Mouse (Mus musculus): Measurements from ENCODE around the gene Sema5b. TPM values are rescaled to one million over a fixed set of nuclear protein-coding genes. Genes with fewer than 3 reads are reported as not detected.

Sema5b gene
- polyA plus RNA-seq, 1 experiment: not detected

DNA sequence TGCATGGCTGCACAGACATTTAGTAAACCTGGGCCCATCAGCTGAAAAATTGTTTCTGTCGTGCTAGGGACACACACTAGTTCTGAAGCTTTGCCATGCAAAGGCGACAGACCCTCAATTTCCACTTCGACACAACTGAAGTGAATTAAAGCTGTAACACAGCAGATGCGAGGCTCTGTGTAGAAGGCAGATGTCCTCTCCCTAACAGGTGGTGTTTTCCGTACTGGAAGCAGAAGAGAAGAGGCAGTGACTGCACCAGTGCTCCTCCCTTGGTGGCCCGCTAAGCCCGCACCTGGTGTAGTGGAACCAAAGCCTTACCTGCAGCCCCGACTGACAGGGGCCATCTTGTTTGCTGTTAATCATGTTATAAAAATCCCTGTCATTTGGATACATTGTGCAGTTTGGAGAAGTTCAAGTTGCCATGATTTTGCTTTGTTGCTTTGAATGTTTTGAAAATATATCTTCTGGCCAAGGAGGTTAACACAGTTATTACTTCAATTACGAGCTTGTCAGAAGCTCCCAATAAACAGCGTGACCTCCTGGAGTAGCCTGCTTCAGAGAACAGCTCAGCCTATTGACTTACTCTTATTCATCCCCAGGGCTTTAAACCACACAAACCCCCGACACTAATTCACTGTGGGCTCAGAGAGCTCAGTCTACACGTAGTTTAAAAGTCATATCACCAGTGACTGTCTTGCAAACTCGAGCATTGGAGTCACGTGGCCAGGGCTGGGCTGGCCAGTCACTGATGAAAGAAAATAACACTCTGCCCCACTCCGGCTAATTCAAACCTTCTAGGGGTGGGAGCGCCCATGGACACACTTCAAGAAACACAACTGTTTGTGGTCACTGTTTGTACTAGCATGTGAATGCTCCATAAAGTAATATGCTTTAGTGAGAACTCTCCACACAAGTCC, 163.1 kb downstream of the Sema5b start:
- H3K4me1 ChIP-seq (ENCODE audit: control insufficient read depth, insufficient read depth, low read length): peaks cover 7% of the 10 kb centered on the region
- H3K4me3 ChIP-seq (ENCODE audit: insufficient read depth, low read depth, low read length): no peak overlapping the region
- H3K27ac ChIP-seq (ENCODE audit: insufficient read depth, low read depth, low read length): no peak overlapping the region
- TF ChIP-seq CTCF (IDR thresholded peaks at IDR 0.05; ENCODE audit: insufficient read depth, low read depth, low read length): no peak
- no peak for TF ChIP-seq POLR2A (IDR thresholded peaks at IDR 0.05; ENCODE audit: insufficient read depth, low read depth, low read length)
- WGBS: 73% methylated on average over 16 of the region's 16 CpGs

DNA sequence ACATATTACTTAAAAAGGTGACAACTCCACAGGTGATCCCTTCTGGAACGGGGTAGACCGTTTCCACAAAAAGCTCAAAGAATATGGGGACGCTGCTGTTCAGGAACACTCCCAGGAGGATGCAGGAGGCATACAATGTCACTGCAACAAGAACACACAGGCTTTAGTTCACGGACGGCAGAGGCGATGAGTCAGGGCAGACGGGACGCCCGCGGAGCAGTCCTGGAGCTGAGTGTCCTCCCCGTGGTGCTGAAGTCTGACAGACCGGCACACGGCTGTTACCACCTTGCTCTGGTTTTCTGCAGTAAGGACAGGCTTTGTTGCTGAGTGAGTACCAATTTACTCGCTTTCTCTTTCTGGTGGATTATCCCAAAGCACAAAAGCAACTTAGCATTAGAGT, 163.9 kb downstream of the Sema5b start:
- 64% methylated on average over 14 of the region's 14 CpGs for WGBS
- no peak for TF ChIP-seq POLR2A (IDR thresholded peaks at IDR 0.05; ENCODE audit: insufficient read depth, low read depth, low read length)
- no peak for TF ChIP-seq CTCF (IDR thresholded peaks at IDR 0.05; ENCODE audit: insufficient read depth, low read depth, low read length)

DNA sequence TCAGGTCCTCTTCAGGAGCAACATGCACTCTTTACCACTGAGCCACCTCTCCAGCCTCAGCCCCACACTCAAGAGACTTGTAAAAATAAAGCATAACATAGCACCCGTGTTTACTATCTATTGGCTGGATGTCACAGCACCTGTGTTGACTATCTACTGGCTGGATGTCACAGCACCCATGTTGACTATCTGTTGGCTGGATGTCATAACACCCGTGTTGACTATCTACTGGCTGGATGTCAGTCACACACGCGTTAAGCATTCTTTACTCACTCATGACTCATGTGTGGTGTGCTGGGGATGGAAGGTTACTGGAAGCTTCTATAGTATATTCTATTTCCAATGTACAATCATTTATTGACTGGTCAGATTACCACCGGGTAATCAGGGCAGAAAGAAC, 166.1 kb downstream of the Sema5b start:
- WGBS: 90% methylated on average over 5 of the region's 5 CpGs
- Histone ChIP-seq H3K4me1 (ENCODE audit: control insufficient read depth, insufficient read depth, low read length) (peaks cover 2% of the 10 kb centered on the region), H3K27ac (ENCODE audit: insufficient read depth, low read depth, low read length) (no peak overlapping the region), H3K4me3 (ENCODE audit: insufficient read depth, low read depth, low read length) (no peak overlapping the region)
- TF ChIP-seq POLR2A (IDR thresholded peaks at IDR 0.05; ENCODE audit: insufficient read depth, low read depth, low read length): no peak
- no peak for TF ChIP-seq CTCF (IDR thresholded peaks at IDR 0.05; ENCODE audit: insufficient read depth, low read depth, low read length)

More for the DNA sequence above, 163.9 kb downstream of the Sema5b start:
- Histone ChIP-seq H3K4me3 (ENCODE audit: insufficient read depth, low read depth, low read length) (no peak overlapping the region), H3K4me1 (ENCODE audit: control insufficient read depth, insufficient read depth, low read length) (peaks cover 7% of the 10 kb centered on the region), H3K27ac (ENCODE audit: insufficient read depth, low read depth, low read length) (no peak overlapping the region)

GRCm38 (mm10) chr16:35711004-35711403, 170.1 kb downstream of the Sema5b start:
- Histone ChIP-seq H3K27ac (ENCODE audit: insufficient read depth, low read depth, low read length) (no peak overlapping the region), H3K4me3 (ENCODE audit: insufficient read depth, low read depth, low read length) (no peak overlapping the region), H3K4me1 (ENCODE audit: control insufficient read depth, insufficient read depth, low read length) (no peaks in the 10 kb centered on the region)
- TF ChIP-seq POLR2A (IDR thresholded peaks at IDR 0.05; ENCODE audit: insufficient read depth, low read depth, low read length): no peak
- TF ChIP-seq CTCF (IDR thresholded peaks at IDR 0.05; ENCODE audit: insufficient read depth, low read depth, low read length): no peak
- 59% methylated on average over 7 of the region's 7 CpGs for WGBS

GRCm38 (mm10) chr16:35713606-35714005, 172.7 kb downstream of the Sema5b start:
- H3K4me3 ChIP-seq (ENCODE audit: insufficient read depth, low read depth, low read length): no peak overlapping the region
- no peaks in the 10 kb centered on the region for H3K4me1 ChIP-seq (ENCODE audit: control insufficient read depth, insufficient read depth, low read length)
- H3K27ac ChIP-seq (ENCODE audit: insufficient read depth, low read depth, low read length): no peak overlapping the region
- 74% methylated on average over 7 of the region's 7 CpGs for WGBS
- TF ChIP-seq POLR2A (IDR thresholded peaks at IDR 0.05; ENCODE audit: insufficient read depth, low read depth, low read length) (no peak), CTCF (IDR thresholded peaks at IDR 0.05; ENCODE audit: insufficient read depth, low read depth, low read length) (no peak)

Other genes with a start within 250 kb of the Sema5b start
- gene Sec22a, start 177.2 kb upstream of the Sema5b start, polyA plus RNA-seq (2012; ENCODE audit: insufficient read depth, insufficient read length, low replicate concordance, missing spikeins): not detected in 2 replicates
- not detected in 2 replicates for gene Pdia5, start 50.3 kb upstream of the Sema5b start, polyA plus RNA-seq (2012; ENCODE audit: insufficient read depth, insufficient read length, low replicate concordance, missing spikeins)
- not detected in 2 replicates for gene Dirc2, start 228.2 kb downstream of the Sema5b start, polyA plus RNA-seq (2012; ENCODE audit: insufficient read depth, insufficient read length, low replicate concordance, missing spikeins)
- gene Hspbap1, start 229.2 kb downstream of the Sema5b start, polyA plus RNA-seq (2012; ENCODE audit: insufficient read depth, insufficient read length, low replicate concordance, missing spikeins): not detected in 2 replicates